Mouse (Mus musculus): ENCODE measurements around the gene Crcp.

The Crcp gene

GRCm38 (mm10) chr5:130029142-130029897 lies at the start of gene Crcp, which contains the start of gene Asl:
Crcp (plus strand) TSS chr5:130029290.
Asl (minus strand) TSS chr5:130029247.
- peak; percentile 72 to 83 for DNase-seq (ENCODE audit: low spot score in 2 of 2)

- no peak for DNase-seq (ENCODE audit: low spot score in 2 of 2)
Measured at GRCm38 (mm10) chr5:129980216-129980615, 48.9 kb upstream of the Crcp start.

- DNase-seq (ENCODE audit: low spot score in 2 of 2), result no peak
Measured at GRCm38 (mm10) chr5:129989376-129989775, 39.7 kb upstream of the Crcp start.

- DNase-seq (ENCODE audit: low spot score in 2 of 2), result no peak
Measured at GRCm38 (mm10) chr5:129991898-129992297, 37.2 kb upstream of the Crcp start.

- no peak for DNase-seq (ENCODE audit: low spot score in 2 of 2)
Measured at GRCm38 (mm10) chr5:129993374-129993773, 35.7 kb upstream of the Crcp start.

GRCm38 (mm10) chr5:129994989-129995388 lies 34.1 kb upstream of the Crcp start:
- DNase-seq (ENCODE audit: low spot score in 2 of 2), result no peak

GRCm38 (mm10) chr5:129997700-129998099 lies 31.4 kb upstream of the Crcp start:
- DNase-seq (ENCODE audit: low spot score in 2 of 2), result no peak

- peak in 1 of 2 experiments; percentile 57 for DNase-seq (ENCODE audit: low spot score in 2 of 2)
Measured at GRCm38 (mm10) chr5:129999097-129999496, 30.0 kb upstream of the Crcp start.

GRCm38 (mm10) chr5:130000735-130001134 lies 28.4 kb upstream of the Crcp start:
- DNase-seq (ENCODE audit: low spot score in 2 of 2), result no peak

- DNase-seq (ENCODE audit: low spot score in 2 of 2), result no peak
Measured at GRCm38 (mm10) chr5:130001356-130001987, 27.6 kb upstream of the Crcp start.

GRCm38 (mm10) chr5:130002301-130003146 lies 26.6 kb upstream of the Crcp start, which contains the start of gene Gusb:
Gusb (minus strand) TSS chr5:130003049.
- peak; percentile 65 to 69 for DNase-seq (ENCODE audit: low spot score in 2 of 2)

GRCm38 (mm10) chr5:130003229-130003628 lies 25.9 kb upstream of the Crcp start:
- no peak for DNase-seq (ENCODE audit: low spot score in 2 of 2)

GRCm38 (mm10) chr5:130007344-130007743 lies 21.7 kb upstream of the Crcp start:
- DNase-seq (ENCODE audit: low spot score in 2 of 2), result no peak

GRCm38 (mm10) chr5:130008034-130008590 lies 21.0 kb upstream of the Crcp start:
- DNase-seq (ENCODE audit: low spot score in 2 of 2), result no peak

GRCm38 (mm10) chr5:130009784-130010183 lies 19.3 kb upstream of the Crcp start:
- no peak for DNase-seq (ENCODE audit: low spot score in 2 of 2)

- no peak for DNase-seq (ENCODE audit: low spot score in 2 of 2)
Measured at GRCm38 (mm10) chr5:130010961-130011360, 18.1 kb upstream of the Crcp start.

- no peak for DNase-seq (ENCODE audit: low spot score in 2 of 2)
Measured at GRCm38 (mm10) chr5:130015104-130015503, 14.0 kb upstream of the Crcp start.

GRCm38 (mm10) chr5:130019461-130019860 lies 9.6 kb upstream of the Crcp start:
- DNase-seq (ENCODE audit: low spot score in 2 of 2), result no peak

- DNase-seq (ENCODE audit: low spot score in 2 of 2), result no peak
Measured at GRCm38 (mm10) chr5:130021361-130021966, 7.6 kb upstream of the Crcp start.

GRCm38 (mm10) chr5:130022366-130022765 lies 6.7 kb upstream of the Crcp start:
- no peak for DNase-seq (ENCODE audit: low spot score in 2 of 2)

- DNase-seq (ENCODE audit: low spot score in 2 of 2), result no peak
Measured at GRCm38 (mm10) chr5:130023067-130023766, 5.9 kb upstream of the Crcp start.
